Mouse (Mus musculus) heart, adult 2 months (tissue): ENCODE data around the gene Srbd1. TPM values are rescaled to one million over a fixed set of nuclear protein-coding genes. Genes with fewer than 3 reads are reported as not detected.

Source experiments
- DNase-seq, 2 experiments: peaks; one replicate each; pipeline ENCODE4 v3.0.0; 2021
- H3K27ac ChIP-seq: fragments of 200-600 bp; 2 replicates; pipeline ENCODE4 v1.8.1; 2022
- H3K27me3 ChIP-seq: fragments of 200-500 bp; 2 replicates; pipeline ENCODE4 v1.6.1; 2012; ENCODE audit warnings: mild to moderate bottlenecking, low read length, inconsistent platforms, mixed read lengths; ENCODE audit not compliant: control insufficient read depth, insufficient read depth
- H3K36me3 ChIP-seq: fragments of 200-500 bp; 2 replicates; pipeline ENCODE4 v1.6.1; 2012; ENCODE audit warnings: low read length, inconsistent platforms; ENCODE audit not compliant: control insufficient read depth, insufficient read depth
- H3K4me1 ChIP-seq: fragments of 200-500 bp; 2 replicates; pipeline ENCODE4 v1.6.1; 2011; ENCODE audit warnings: low read length; ENCODE audit not compliant: control insufficient read depth, insufficient read depth
- H3K4me3 ChIP-seq: fragments of 200-600 bp; 2 replicates; pipeline ENCODE4 v1.8.1; 2022
- H3K79me2 ChIP-seq: fragments of 200-500 bp; replicated peaks from 2 replicates; pipeline ENCODE4 v1.6.1; 2012; ENCODE audit warnings: mild to moderate bottlenecking, inconsistent platforms, low read length, moderate library complexity, mixed read lengths; ENCODE audit not compliant: control insufficient read depth, insufficient read depth
- H3K9ac ChIP-seq: fragments of 200-500 bp; 2 replicates; pipeline ENCODE4 v1.6.1; 2012; ENCODE audit warnings: low read depth, mild to moderate bottlenecking, control low read depth, inconsistent platforms, low read length, mixed read lengths
- CTCF ChIP-seq: fragments of 200-600 bp; IDR thresholded peaks from 2 replicates; pipeline ENCODE4 v1.8.1; 2022; ENCODE audit warnings: antibody characterized with exemption, mild to moderate bottlenecking, moderate library complexity
- EP300 ChIP-seq: fragments of 200-500 bp; IDR thresholded peaks from 2 replicates; pipeline ENCODE4 v1.6.1; 2011; ENCODE audit warnings: low read depth, low read length, control low read depth; ENCODE audit not compliant: insufficient read depth
- POLR2A ChIP-seq: fragments of 200-500 bp; IDR thresholded peaks from 2 replicates; pipeline ENCODE4 v1.6.1; 2011; ENCODE audit warnings: mild to moderate bottlenecking, low read depth, low read length, control low read depth; ENCODE audit not compliant: insufficient read depth
- WGBS: fragments of 180-500 bp; shearing (Covaris S2); methylation state at CpG from one replicate; pipeline ENCODE4 v1.1.7; 2018; 5-methylcytosine and 5-hydroxymethylcytosine counted together
- intact Hi-C: fragments of 180-260 bp; cut with DNase I; formaldehyde crosslinking; loops from one replicate; pipeline ENCODE4 v1.15.1; 2025
- polyA plus RNA-seq: library from polyadenylated mRNA; depleted of rRNA; stranded (reverse); fragments of >200 nt; gene quantifications from 2 replicates; pipeline ENCODE4 v1.2.3, GENCODE M21; 2012
- total RNA-seq, 2 experiments: library from RNA; stranded (reverse); gene quantifications; 2 replicates each; pipeline ENCODE4 v1.2.3; 2021

Srbd1 gene
- total and polyA plus RNA-seq, 3 experiments = 2.7 to 12.3 (median 12.2) TPM

DNA sequence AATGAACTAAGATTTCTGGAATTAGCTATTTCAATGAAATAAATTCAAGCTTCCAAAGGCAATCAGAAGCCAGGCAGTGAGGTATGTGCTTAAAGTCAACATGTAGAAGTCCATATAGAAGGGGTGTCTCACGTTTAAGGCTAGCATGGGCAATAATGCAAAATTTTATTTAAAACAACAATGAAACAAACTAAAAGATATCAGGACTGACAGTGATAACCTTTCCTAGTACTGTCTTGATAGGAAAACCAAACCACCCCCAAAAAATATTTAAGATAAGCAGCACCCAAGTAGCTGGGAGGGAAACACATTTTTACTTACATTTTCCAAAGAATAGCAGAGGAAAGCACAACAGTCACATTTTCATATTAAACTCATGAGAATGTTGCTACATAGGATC lies 115.8 kb downstream of the Srbd1 start:
- Histone ChIP-seq H3K79me2 (no peaks in the 10 kb centered on the region), H3K4me1 (no peaks in the 10 kb centered on the region; the same call in 1 of the 2 replicates), H3K36me3 (no peaks in the 10 kb centered on the region), H3K9ac (no peak overlapping the region), H3K27ac (no peak overlapping the region), H3K4me3 (no peak overlapping the region), H3K27me3 (no peaks in the 10 kb centered on the region)
- TF ChIP-seq CTCF (no peak), EP300 (no peak), POLR2A (no peak)
- no peak for DNase-seq
- intact Hi-C loops = no loop called here
- 81% methylated on average over 1 of the region's 1 CpGs for WGBS

DNA sequence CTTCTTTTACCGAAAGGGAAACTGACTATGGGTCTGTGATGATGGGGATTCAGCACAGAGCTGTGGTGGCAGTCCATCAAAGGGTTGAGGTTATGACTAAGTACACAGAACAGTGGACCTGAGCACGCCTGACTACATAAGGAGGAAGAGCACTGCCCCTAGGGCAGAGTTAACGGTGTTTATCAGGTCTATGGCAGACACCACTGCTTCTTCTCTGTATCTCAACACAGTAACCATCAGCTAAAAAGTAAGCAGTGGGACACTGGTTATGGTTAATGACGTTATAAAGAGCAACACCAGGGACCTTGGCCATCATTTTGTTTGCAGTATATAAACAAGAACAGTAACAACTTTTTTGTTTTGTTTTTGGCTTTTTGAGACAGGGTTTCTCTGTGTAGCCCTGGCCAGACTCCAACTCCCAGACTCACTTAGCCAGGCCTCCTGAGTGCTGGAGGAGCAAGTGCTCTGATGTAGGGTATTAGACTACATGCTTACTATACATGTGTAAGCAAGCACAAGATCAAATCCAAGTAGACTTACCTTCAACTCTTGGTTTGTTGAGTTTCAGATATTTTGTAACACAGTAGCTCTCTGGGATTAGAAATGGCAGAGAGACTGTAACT lies 117.3 kb downstream of the Srbd1 start:
- no peak for DNase-seq
- H3K27me3 ChIP-seq = no peaks in the 10 kb centered on the region

DNA sequence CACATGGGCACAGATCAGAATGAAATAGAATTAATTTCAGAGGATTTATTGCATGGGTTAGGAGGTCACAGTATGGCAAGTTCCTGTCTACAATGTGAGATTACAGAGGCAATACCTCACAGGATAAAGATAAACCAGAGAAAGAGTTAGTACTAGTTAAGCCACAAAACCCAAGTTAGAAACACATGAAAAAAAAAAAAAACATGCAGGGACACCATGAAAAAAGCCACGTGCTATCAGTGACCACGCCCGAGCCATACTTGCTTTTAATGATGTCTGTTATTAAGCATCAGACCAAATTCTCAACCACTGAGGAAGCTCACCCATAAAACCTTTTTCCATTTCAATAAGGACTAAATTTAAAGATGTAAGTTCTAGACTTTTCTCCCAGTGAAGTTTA lies 120.4 kb downstream of the Srbd1 start:
- H3K4me3 ChIP-seq = no peak overlapping the region
- 85% methylated on average over 3 of the region's 3 CpGs for WGBS

More for the DNA sequence above, 117.3 kb downstream of the Srbd1 start:
- TF ChIP-seq POLR2A (no peak), CTCF (no peak), EP300 (no peak)
- no peak overlapping the region for H3K4me3 ChIP-seq
- H3K4me1 ChIP-seq = no peaks in the 10 kb centered on the region; the same call in 1 of the 2 replicates
- no peak overlapping the region for H3K27ac ChIP-seq
- H3K79me2 ChIP-seq = no peaks in the 10 kb centered on the region
- intact Hi-C loops = no loop called here
- 81% methylated on average over 4 of the region's 4 CpGs for WGBS
- no peak overlapping the region for H3K9ac ChIP-seq
- H3K36me3 ChIP-seq = no peaks in the 10 kb centered on the region

DNA sequence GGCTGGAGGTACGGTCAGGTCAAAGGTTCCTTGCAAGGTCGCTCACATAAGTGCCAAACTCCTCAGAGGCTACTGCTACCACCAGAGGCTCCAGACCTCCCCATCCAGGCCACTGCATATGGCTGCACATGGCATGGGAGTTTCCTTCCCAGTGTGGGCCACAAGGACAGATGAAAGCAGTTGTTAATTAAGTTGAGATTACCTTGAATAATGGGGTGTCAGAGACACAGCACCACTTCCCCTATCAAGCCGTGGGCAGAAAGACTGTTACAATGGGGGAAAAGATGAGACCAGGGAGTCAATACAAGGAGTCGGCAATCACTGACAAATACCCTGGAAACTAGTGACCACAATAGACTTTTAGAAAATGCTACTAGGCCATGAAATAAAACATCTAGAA lies 122.6 kb downstream of the Srbd1 start:
- DNase-seq = no peak
- Histone ChIP-seq H3K4me1 (no peaks in the 10 kb centered on the region), H3K79me2 (no peaks in the 10 kb centered on the region), H3K27ac (no peak overlapping the region), H3K36me3 (no peaks in the 10 kb centered on the region), H3K4me3 (no peak overlapping the region), H3K27me3 (no peaks in the 10 kb centered on the region), H3K9ac (no peak overlapping the region)
- intact Hi-C loops = no loop called here
- TF ChIP-seq POLR2A (no peak), CTCF (no peak), EP300 (no peak)
- 92% methylated on average over 4 of the region's 4 CpGs for WGBS

More for the DNA sequence above, 120.4 kb downstream of the Srbd1 start:
- intact Hi-C loops = no loop called here
- Histone ChIP-seq H3K4me1 (no peaks in the 10 kb centered on the region), H3K27ac (no peak overlapping the region), H3K27me3 (no peaks in the 10 kb centered on the region), H3K79me2 (no peaks in the 10 kb centered on the region), H3K9ac (no peak overlapping the region), H3K36me3 (no peaks in the 10 kb centered on the region)
- DNase-seq = no peak
- TF ChIP-seq CTCF (no peak), POLR2A (no peak), EP300 (no peak)

GRCm38 (mm10) chr17:86021815-86022214 lies 123.2 kb downstream of the Srbd1 start:
- Histone ChIP-seq H3K9ac (no peak overlapping the region), H3K4me1 (no peaks in the 10 kb centered on the region), H3K79me2 (no peaks in the 10 kb centered on the region), H3K27me3 (no peaks in the 10 kb centered on the region), H3K36me3 (no peaks in the 10 kb centered on the region), H3K4me3 (no peak overlapping the region), H3K27ac (no peak overlapping the region)
- TF ChIP-seq CTCF (no peak), EP300 (no peak), POLR2A (no peak)
- DNase-seq = no peak
- WGBS = 39% methylated on average over 1 of the region's 1 CpGs
- intact Hi-C loops = no loop called here

DNA sequence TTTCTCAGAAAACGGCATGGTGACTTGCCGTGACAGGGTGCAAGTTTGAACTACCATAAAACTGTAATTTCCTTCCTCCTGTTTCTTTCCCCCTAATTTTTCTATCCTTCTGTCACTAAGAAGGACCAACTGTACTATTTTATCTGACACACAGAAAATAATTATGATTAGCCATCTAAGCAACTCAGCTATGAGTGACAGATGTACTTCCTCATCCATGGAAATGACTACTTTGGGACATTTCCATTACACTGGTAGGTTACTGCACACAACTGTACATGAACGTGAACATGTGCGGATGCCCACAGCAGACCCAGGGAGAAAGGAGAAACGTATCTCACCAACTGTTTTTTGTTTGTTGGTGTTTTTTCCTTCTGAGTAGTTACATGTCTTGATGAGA lies 123.7 kb downstream of the Srbd1 start:
- no peaks in the 10 kb centered on the region for H3K27me3 ChIP-seq
- H3K79me2 ChIP-seq = no peaks in the 10 kb centered on the region
- WGBS = 92% methylated on average over 5 of the region's 5 CpGs
- no peak for DNase-seq
- H3K4me3 ChIP-seq = no peak overlapping the region
- TF ChIP-seq CTCF = no peak
- no peak for TF ChIP-seq POLR2A
- TF ChIP-seq EP300 = no peak
- intact Hi-C loops = no loop called here
- no peak overlapping the region for H3K27ac ChIP-seq
- no peak overlapping the region for H3K9ac ChIP-seq
- no peaks in the 10 kb centered on the region for H3K36me3 ChIP-seq
- no peaks in the 10 kb centered on the region for H3K4me1 ChIP-seq
